Mouse (Mus musculus): ENCODE results near the gene Nfyc.

The Nfyc gene

DNA sequence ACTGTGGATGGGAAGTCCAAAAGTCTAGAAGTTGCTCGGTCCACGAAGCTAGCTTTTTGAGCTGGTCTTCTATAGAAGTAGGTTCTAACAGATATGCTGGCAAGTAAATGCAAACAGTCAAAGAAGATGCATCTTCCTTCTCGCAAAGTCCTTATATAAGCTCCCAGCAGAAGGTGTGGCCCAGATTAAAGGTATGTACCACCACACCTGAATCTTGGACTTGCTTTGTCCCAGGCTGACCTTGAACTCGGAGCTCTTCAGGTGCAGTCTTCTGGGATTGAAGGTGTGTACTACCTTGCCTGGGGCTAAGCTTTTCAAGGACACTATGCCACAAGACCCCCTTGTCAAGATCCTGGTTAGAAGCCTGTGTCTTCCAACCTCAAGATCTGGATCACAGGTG is at the start of gene Nfyc:
Gene Nfyc, minus strand, starts transcription at position 101 of the 400 bp plus-strand sequence.
- no peak for DNase-seq (ENCODE audit: low spot score in 2 of 2)

DNA sequence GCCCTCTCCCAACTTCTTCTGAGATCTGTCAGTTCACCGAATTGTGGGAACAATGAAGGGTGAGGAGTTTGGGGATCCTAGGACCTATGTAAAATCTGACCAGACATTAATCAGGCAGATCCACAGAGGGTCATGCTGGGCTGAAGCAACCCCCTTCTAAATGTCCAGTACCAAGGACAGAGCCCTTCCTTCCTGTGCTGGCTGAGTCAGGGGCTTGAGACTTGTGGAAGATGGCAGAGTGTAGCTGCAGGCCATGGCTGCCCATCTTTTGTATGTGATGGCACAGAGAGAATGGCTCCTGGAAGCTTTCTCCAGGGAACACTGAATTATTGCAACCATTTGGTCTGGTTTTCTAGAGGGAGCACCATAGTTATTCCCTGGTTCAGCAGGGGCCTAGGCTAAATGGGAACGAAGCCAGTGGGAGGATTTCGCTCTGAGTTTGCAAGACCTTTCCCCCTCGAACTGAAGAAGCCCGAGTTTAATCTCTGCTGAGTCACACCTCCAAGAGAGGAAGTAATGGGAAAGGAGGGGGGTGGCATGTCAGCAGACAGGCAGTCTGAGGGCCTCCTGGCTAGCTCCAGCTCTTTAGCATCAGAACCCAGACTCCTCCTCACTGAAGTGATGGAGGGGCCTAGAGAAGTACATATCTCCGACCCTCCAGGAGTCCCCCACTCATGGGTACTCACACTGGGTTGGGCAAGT is 49.5 kb upstream of the Nfyc start:
- DNase-seq (ENCODE audit: low spot score in 2 of 2), result no peak

DNA sequence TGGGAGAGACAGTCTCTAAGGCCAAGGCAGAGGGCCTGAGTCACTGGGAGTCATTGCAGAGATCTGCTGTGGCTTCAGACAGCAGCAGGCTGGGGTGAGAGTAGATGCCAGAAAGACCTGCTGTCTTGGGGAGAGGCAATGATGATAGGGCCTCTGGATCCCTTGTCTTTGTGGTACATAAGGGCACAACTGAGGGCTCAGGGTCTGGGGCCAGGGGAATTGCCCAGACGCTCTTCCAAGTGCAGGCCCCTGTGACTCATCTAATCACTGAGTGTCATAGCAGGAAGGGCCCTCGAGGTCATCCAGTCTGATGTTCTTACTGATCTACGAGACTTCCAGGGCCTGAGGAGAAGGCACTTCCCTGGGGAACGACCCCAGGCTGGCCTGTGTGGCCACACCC is 48.0 kb upstream of the Nfyc start:
- no peak for DNase-seq (ENCODE audit: low spot score in 2 of 2)

DNA sequence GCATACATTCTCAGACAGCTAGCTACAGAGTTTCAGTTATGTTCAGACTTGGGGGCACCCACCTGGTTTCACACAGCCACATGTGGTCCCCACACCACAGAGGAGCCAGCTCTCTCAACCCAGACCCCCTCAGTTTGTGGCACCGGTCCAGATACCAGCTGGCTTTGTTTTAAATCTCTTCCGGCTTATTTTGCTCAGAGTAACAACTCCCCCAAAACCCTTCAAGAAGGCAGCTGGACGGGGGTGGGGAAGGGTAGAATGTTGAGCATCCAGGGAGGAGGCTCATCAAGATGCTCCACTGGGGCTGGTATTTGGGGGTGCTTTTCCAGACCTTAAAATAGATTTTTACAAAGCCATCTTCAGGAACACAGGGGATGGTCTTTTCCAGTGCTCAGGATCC is 47.4 kb upstream of the Nfyc start:
- DNase-seq (ENCODE audit: low spot score in 2 of 2), result no peak

DNA sequence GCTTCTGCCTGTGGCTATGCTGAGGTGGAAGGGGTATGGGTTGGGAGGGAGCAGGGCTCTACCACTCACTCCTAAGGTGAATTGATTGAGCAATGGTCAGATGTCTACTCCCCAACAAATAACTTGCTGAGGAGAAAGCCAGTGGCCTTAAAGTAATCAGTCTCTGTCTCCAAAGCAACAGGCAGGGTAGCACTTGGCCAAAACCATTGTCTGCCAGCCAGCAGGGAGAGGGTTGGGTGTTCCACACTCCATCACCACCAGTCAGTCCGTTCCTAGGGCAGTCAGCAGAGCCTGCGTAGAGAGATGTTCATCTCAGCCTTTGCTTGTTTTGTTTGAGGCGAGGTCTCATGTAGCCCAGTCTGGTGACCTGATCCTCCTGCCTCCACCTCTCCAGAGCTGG is 44.6 kb upstream of the Nfyc start:
- DNase-seq (ENCODE audit: low spot score in 2 of 2), result no peak

DNA sequence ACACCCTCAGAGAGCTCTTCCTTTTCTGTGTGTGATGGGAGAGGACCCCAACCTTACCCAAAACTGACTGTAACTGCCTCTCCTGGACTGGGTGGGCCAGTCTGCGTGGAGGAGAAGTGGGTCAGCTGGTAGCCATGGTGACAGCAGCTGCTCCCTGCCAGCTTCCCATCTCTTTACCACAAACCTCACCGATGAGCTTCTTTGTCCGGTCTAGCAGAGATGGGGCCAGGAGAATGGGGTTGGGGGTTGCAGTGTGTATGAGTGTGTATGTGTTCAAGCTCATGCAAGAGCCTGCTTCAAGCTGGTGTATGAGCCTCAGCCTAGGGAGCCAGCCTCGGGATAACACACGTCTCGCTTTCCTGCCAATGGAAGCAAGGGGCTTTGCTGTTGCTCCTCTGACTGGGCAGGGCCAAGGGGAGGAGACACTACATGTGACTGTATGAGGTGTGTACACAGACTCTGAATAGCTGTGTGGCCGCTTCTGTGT is 38.9 kb upstream of the Nfyc start:
- no peak for DNase-seq (ENCODE audit: low spot score in 2 of 2)

DNA sequence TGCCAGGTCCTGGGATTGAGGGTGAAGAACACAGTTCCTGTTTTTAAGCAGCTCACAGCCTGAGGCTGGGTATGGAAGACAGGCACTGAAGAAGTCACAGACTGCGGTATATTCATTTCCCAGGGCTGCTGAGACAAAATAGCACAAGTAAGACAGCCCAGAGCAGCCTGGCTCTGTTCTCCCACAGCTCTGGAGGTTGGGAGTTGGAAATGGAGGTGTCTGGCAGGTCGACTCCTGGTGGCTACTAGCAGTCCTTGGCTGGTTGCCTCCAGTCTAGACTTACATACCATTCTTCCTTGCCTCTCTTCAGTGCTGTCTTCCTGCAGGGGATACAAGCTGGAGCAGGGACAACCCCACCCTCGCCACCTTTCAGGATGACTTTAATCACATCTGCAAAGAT is 37.6 kb upstream of the Nfyc start:
- DNase-seq (ENCODE audit: low spot score in 2 of 2), result no peak

DNA sequence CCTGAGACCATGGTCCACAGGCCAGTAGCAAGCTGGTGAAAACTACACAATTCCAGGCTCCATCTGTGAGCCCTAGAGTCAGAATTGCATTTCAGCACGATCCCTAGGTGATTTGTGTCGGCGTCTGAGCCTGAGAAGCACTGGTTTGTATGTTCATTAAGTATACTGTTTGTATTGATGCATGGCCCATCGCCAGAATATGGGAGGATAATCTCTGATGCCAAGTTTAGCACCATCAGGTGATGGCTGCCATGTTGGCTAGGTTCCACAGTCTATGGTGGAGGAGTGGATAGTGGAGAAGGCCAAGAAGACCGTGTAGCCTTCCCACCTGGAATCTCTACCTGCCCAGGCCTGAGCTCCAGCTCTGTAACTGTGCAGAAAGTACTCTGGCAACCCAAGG is 36.9 kb upstream of the Nfyc start:
- no peak for DNase-seq (ENCODE audit: low spot score in 2 of 2)

DNA sequence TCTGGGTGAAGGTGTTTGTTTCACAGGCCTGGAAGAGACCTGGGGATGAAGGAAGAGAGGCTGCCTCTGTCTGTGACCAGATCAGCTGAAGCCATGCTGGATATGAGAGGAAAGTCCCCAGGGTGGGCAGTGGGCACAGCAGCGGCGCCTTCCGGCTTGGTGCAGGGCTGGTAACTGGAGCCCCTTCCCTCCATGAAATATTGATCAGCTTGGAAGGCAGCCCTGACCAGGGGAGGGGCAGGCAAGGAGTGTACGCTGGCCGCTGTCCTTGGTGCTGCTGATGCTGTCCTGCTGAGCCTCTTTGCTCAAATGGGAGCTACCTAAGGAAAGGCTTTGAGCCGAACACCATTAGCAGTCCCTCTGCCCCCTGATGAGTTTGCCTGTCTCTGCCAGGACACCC is 34.8 kb upstream of the Nfyc start:
- DNase-seq (ENCODE audit: low spot score in 2 of 2), result peak in 1 of 2 experiments; percentile 48

DNA sequence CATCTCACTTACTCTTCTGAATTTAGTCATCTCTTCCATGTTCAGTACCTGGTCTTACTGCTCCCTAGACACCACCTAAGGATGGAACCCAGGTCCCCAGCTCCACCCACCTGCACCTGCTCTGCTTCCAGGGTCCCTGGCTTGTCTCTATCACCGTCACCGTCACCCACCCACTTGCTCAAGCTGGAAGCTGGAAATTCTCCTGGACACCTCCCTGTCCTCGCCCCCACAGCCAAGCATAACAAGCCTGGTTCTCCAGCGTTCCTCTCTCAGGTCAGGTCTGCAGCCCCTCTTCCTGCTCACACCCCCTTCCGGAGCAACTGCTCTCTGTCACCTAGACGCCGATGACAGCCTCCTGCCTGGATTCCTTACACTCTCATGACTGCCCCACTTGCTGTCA is 28.5 kb upstream of the Nfyc start:
- no peak for DNase-seq (ENCODE audit: low spot score in 2 of 2)

DNA sequence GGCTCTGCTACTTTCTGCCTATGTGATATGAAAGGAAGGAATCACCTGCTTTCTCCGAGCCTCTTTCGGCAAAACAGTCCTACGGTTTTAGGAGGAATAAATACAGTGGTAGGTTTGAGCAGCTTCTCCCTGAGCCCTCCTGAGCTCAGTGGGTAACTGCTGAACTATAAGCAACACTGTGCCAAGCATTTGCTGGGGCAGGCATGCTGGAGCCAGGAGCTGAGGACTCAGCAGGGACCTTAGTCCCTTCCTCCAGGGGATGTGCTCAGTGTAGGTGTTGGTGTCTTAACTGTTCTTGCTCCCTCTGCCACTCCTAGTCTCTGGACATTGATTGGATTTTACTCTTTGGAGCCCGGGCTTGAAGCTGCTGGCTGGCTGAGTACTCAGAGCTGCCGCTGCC is 25.0 kb upstream of the Nfyc start:
- DNase-seq (ENCODE audit: low spot score in 2 of 2), result no peak

DNA sequence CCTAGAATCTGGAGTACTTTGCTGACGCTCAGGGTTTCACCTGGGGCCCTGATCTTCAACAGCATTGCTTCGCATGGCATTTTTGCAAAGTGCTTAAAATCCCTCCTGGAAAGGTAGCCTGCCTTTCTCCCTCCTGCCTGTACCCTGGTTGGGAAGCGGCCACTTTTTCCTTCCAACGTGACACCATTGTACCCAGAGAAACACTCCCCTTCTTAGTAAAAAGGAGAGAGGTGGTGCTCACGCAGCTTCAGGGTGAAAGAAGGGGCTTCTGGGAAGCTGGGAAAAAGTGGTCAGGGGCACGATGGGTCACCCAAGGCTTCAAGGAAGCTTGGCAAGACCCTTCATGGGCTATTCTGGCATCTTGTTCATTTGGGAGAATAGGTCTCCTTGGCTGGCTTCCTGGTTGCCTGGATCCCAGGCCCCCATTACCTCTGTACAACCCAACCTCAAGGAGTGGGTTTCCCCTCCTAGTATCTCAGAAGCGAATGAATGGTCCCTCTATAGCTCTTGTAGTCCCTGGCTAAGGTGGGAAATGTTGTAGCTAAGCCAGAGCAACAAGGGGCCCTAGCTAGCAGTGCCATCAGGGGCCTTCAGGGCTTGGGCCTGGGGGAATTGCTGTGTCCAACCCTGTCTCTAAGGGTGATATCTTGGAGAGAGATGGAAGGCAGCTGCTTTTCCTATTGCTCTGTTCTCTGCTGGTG is 24.1 kb upstream of the Nfyc start:
- no peak for DNase-seq (ENCODE audit: low spot score in 2 of 2)

DNA sequence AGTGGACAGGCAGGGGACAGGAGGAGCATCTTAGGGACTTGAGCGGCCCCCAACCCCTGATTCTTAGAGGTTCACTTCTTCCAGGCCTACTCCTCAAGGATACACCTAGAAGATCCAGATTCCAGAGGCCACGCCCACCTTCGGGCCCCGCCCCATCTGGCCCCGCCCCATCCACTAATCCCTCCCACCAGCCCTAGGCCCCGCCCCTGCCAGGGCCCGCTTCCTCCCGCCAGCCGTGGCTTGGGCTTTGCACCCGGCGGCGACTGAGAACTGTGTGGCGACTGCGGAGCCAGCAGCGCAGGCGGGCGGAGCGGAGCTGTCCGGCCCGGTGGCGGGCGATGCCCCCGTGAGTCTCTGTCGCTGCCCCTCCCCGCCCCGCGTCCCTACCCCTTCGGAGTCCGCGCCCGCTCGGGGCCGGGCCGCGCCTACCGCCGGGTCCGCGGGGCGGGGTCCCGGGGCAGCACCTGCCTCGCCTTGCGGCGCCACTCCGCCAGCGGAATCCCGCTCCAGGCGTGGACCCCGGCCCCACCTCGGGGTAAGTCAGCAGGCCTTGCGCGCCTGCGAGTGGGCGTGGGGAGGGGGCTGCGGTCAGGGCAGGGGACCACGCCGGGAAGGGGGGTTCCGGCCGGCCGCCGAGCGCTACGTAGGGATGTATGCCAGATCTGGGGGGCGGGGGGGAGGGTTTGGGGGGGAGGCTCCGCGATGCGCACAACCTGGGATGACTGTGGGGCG is 23.4 kb upstream of the Nfyc start, which contains the start of gene Rims3:
Gene Rims3, plus strand, starts transcription at position 229 of the 732 bp plus-strand sequence.
- peak; percentile 29 to 71 for DNase-seq (ENCODE audit: low spot score in 2 of 2)

DNA sequence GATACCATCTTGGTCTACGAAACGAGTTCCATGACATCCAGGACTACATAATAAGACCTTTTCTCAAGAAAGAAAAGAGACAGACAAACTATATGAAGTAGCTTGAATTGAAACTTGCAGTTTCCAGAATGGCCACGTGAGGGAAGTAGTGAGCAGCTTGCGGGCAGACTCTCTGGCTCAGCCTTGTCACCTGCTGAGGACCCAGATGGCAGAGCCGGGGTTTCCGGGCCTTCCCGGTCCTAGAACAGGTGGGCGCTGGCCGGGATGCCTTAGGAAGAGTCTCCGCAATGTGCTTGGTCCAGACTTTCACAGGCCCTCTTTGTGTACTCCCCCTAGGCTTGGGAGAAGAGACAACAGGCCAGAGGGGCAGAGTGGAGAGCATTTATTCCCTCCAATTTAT is 19.6 kb upstream of the Nfyc start:
- DNase-seq (ENCODE audit: low spot score in 2 of 2), result peak; percentile 67 to 86

DNA sequence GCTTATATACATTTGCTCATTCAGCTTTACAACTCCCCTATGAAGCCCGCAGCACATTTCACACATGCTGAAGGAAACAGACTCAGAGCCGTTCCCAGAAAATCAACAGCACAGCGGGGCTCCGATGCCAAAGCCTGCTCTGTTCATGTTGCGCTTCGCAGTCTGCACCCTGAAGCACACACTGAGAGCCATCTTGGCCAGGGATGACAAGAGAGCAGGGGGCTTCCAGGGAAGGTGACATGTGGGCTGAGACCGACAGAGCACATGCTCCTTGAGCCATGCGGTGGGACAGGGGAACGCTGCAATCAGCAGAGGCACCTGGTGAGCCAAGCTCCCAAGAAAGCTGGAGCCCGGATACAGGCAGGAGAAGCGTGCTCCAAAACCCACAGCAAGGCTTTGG is 18.1 kb upstream of the Nfyc start:
- DNase-seq (ENCODE audit: low spot score in 2 of 2), result no peak

DNA sequence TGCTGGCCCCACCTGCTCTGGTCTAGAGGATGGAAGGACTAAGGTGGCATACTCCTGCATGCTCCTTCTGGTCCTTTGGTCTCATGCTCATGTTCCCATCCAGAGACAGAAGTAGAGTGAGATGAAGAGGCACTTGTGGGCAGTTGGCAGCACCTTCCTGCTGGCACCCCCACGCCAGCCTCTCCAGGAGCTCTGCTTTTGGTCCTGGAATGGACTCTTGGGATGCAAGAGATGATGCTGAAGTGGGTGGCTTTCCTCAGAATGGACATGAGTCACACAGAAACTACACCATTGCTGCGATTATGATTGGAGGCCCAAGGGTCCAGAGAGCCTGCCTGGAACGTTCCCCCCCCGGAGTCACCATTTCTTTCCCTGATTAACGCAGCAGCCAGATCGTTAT is 17.5 kb upstream of the Nfyc start:
- DNase-seq (ENCODE audit: low spot score in 2 of 2), result no peak

DNA sequence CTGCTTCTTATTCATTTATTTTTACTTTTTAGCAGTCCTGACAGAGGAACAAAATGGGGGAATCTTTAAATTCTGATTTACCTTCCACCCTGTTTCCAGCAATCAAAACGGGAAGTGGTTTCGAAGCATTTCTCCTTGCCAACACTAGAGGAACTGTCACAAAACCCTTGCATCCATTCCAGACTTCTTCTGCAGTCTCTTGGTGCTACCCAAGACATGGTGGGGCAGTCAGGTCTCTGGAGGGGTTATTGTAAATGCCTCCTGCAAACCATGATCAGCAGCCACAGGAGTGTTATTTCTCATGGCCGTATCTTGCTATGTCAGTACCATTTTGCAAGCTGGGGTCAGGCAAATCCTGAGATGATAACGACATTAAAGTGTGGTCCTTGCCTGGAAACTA is 13.7 kb upstream of the Nfyc start:
- no peak for DNase-seq (ENCODE audit: low spot score in 2 of 2)

DNA sequence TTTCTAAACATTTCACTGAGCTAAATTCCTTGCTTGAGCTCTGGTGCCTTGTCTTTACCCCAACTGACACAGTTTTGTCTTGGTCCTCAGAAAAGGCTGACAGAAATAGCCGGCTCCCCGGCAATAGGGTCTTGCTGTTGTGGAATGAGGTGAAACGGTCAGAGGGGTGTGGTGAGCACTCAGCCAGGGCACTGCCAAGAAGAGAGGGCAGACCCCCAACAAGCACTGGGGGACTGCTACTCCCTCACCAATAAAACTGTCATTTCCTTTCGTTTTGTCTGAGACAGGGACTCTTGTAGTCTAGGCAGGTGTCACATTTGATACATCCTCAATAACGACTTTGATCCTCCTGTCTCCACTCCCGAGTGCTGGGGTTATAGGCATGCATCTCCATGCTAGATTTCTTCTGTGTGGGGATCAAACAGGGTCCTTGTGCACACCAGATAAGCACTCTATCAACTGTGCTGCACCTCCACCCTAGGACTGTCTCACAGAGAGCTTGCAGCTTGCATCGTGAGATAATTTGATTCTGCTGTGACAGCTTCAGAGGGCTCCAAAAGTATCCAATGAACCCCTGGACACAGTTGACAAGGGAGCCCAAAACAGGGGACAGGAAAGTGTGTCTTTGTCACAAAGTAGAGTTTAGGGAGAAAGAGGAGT is 13.2 kb upstream of the Nfyc start:
- peak in 1 of 2 experiments; percentile 22 for DNase-seq (ENCODE audit: low spot score in 2 of 2)

DNA sequence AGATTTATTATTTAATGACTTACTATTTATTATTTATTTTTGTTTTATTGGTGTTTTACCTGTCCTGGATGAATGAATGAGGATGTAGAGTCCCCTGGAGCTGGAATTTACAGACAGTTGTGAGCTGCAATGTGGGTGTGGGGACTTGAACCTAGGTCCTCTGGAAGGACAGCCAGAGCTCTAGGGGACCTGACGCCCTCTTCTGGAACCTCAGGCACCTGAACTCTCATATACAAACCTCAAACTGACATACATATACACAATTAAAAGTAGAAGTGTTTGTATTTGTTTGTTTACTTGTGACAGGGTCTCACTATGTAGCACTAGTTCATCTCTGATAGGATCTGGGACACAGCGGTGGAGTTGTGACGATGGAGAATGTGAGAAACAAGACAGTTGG is 10.0 kb upstream of the Nfyc start:
- DNase-seq (ENCODE audit: low spot score in 2 of 2), result no peak

DNA sequence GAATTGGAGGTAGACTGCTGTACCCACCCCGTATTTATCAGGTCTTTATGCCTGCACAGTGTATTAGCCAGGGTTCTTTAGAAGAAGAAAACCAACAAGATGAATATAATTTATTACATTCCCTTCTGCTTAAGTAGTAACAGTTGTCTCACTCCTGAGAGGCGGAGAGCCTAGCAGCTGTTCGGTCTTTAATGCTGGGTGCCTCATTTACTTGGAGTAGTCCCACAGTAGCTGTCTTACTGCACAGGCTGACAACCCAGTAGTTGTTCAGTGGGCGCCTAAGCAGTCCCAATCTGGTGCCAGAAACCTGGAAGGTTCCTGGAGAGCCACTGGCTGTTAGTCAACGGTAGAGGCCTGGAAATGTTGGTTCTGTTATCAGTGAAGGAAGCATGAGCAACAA is 605 bp downstream of the Nfyc start:
- no peak for DNase-seq (ENCODE audit: low spot score in 2 of 2)

DNA sequence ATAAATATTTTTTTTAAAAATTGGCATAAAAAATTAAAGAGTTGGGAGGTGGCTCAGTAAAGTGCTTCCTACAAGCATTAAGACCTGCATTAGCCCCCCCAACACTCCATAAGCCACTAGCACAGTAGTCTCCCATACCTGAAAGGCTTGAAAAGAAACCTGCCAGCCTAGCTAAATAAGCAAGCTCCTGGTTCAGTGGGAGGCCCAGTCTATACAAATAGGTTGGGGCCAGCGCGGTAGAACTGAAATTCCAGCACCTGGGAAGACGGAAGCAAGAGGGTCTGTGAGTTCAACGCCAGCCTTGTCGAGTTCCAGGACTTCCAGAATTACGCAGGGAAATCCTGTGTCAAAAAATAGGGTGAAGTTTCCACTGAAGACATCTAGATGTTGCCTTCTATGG is 5.0 kb downstream of the Nfyc start:
- DNase-seq (ENCODE audit: low spot score in 2 of 2), result no peak
